Mouse (Mus musculus) spleen, adult 2 months (tissue): ENCODE measurements around the gene Qtrt2.

Experiments
- CTCF ChIP-seq: fragments of 200-500 bp; IDR thresholded peaks from 2 replicates; pipeline ENCODE4 v1.5.1; 2011; ENCODE audit warnings: mild to moderate bottlenecking, inconsistent platforms; ENCODE audit not compliant: insufficient read depth, insufficient read length, insufficient replicate concordance; ENCODE audit errors: extremely low read depth
- POLR2A ChIP-seq: fragments of 200-500 bp; IDR thresholded peaks from 2 replicates; pipeline ENCODE4 v1.6.1; 2011; ENCODE audit warnings: low read depth, low read length, inconsistent platforms

- no peak for TF ChIP-seq CTCF
- TF ChIP-seq POLR2A, result no peak
Measured at GRCm38 (mm10) chr16:43918867-43919266, 7.7 kb downstream of the Qtrt2 start.
